Mouse (Mus musculus): ENCODE data around the gene Acaca.
"Not testable (repeated sequence)": the region's sequence is repeated elsewhere in the genome, so short reads cannot be mapped to it uniquely, and the experiment has no call there.

GRCm38 (mm10) chr11:84392066-84392465 is 262.6 kb downstream of the Acaca start:
- TF ChIP-seq CTCF (IDR thresholded peaks at IDR 0.05; ENCODE audit: borderline replicate concordance, insufficient read depth, low read length); POLR2A (IDR thresholded peaks at IDR 0.05; ENCODE audit: low read depth, low read length): not testable (repeated sequence)

All from embryonic fibroblast, embryonic 13.5 days (primary cell).